28 mouse cellular contexts compared by ENCODE assay signal in genomic region chr6:137869903-137870580, GRCm38 (mm10).
A peak's percentile ranks its signal among the peaks of the same experiment; 100 is the strongest.
DNase-seq lines count a peak whose midpoint lies in the region; ATAC-seq lines count a peak whose summit lies in the region.
"Had no signal": no experiment of that assay in that cellular context is flagged by ENCODE, and none has a peak within 500 bp of the region (broad histone marks: within the 10 kb centered on the region; RNA-seq: fewer than 3 reads in every experiment).

No protein-coding gene starts in this region.

- H3K9me3 ChIP-seq in hindbrain, embryonic 14.5 days (ENCODE audit: control insufficient read depth, low read length), result no peaks in the 10 kb centered on the region; the same call in 1 of the 2 replicates
- H3K9me3 ChIP-seq in hindbrain, embryonic 13.5 days, result no peaks in the 10 kb centered on the region
- peaks cover 10% of the 10 kb centered on the region; the same call in 1 of the 2 replicates for H3K9me3 ChIP-seq in neural tube, embryonic 13.5 days
- H3K9me3 ChIP-seq in neural tube, embryonic 15.5 days (replicated peaks), result no peaks in the 10 kb centered on the region
- 0 out of 2 replicates have a peak, but pooled peaks cover 8% of the 10 kb centered on the region for H3K9me3 ChIP-seq in forebrain, embryonic 15.5 days
- peaks cover 7% of the 10 kb centered on the region; the same call in 1 of the 2 replicates for H3K9me3 ChIP-seq in midbrain, embryonic 13.5 days
- H3K9me3 ChIP-seq: hindbrain, embryonic 15.5 days; kidney, embryonic 15.5 days; limb, embryonic 12.5 days; liver, embryonic 15.5 days; midbrain, embryonic 12.5 days had no signal

- 76% methylated on average over 7 of the region's 7 CpGs for WGBS in hindbrain, embryonic 14.5 days
- 73% methylated on average over 7 of the region's 7 CpGs for WGBS in hindbrain, embryonic 13.5 days
- 70% methylated on average over 7 of the region's 7 CpGs for WGBS in neural tube, embryonic 13.5 days
- 58% methylated on average over 7 of the region's 7 CpGs for WGBS in neural tube, embryonic 15.5 days
- WGBS in forebrain, embryonic 15.5 days, result 37% methylated on average over 7 of the region's 7 CpGs
- WGBS in midbrain, embryonic 13.5 days, result 80% methylated on average over 7 of the region's 7 CpGs

- H3K27me3 ChIP-seq in hindbrain, embryonic 14.5 days (ENCODE audit: control insufficient read depth, insufficient read depth, low read length), result no peaks in the 10 kb centered on the region
- H3K27me3 ChIP-seq in hindbrain, embryonic 13.5 days, result no peaks in the 10 kb centered on the region
- H3K27me3 ChIP-seq in neural tube, embryonic 13.5 days, result no peaks in the 10 kb centered on the region
- no peaks in the 10 kb centered on the region for H3K27me3 ChIP-seq in neural tube, embryonic 15.5 days (replicated peaks)
- no peaks in the 10 kb centered on the region for H3K27me3 ChIP-seq in forebrain, embryonic 15.5 days
- no peaks in the 10 kb centered on the region for H3K27me3 ChIP-seq in midbrain, embryonic 13.5 days
- H3K27me3 ChIP-seq: hindbrain, embryonic 15.5 days; kidney, embryonic 15.5 days; limb, embryonic 12.5 days; liver, embryonic 15.5 days; midbrain, embryonic 12.5 days; Patski had no signal

- no peak for ATAC-seq in hindbrain, embryonic 14.5 days (ENCODE audit: low FRiP score)
- ATAC-seq in hindbrain, embryonic 13.5 days (ENCODE audit: low FRiP score), result no peak
- ATAC-seq in neural tube, embryonic 13.5 days (ENCODE audit: low read depth), result 0 out of 2 replicates have a peak, but pooled peaks have one; percentile 56
- no peak for ATAC-seq in neural tube, embryonic 15.5 days (ENCODE audit: low FRiP score)
- ATAC-seq in forebrain, embryonic 15.5 days (replicated peaks), result peak; percentile 75
- no peak; the same call in 1 of the 2 replicates for ATAC-seq in midbrain, embryonic 13.5 days
- ATAC-seq: inflammation-experienced regulatory T-cells, adult 6 months; Patski had no signal

- peak; percentile 21 for DNase-seq in hindbrain, embryonic 14.5 days (ENCODE audit: low spot score)
- DNase-seq in layer of hippocampus, postnatal 14 days (ENCODE audit: low spot score in 2 of 2), result peak; percentile 20 to 62
- no peak for DNase-seq in thymus, postnatal 4 days
- DNase-seq: adrenal gland, postnatal 10 days; cerebellum, adult 2 months; cerebellum, postnatal 14 days; gastrocnemius, postnatal 36 days; heart, adult 18-20 months; heart, postnatal 4 days; kidney, adult 11 months; kidney, postnatal 36 days; lung, embryonic 14.5 days; spleen, adult 18-20 months; thymus, postnatal 14 days had no signal

- H3K9ac ChIP-seq in hindbrain, embryonic 14.5 days, result no peak overlapping the region
- no peak overlapping the region for H3K9ac ChIP-seq in hindbrain, embryonic 13.5 days
- no peak overlapping the region for H3K9ac ChIP-seq in neural tube, embryonic 13.5 days
- no peak overlapping the region for H3K9ac ChIP-seq in neural tube, embryonic 15.5 days (replicated peaks)
- no peak overlapping the region for H3K9ac ChIP-seq in forebrain, embryonic 15.5 days (replicated peaks)
- no peak overlapping the region for H3K9ac ChIP-seq in midbrain, embryonic 13.5 days (replicated peaks)
- H3K9ac ChIP-seq: hindbrain, embryonic 15.5 days; kidney, embryonic 15.5 days; limb, embryonic 12.5 days; liver, embryonic 15.5 days; lung, embryonic 14.5 days; midbrain, embryonic 12.5 days had no signal

- no peak overlapping the region for H3K4me2 ChIP-seq in hindbrain, embryonic 14.5 days (replicated peaks)
- H3K4me2 ChIP-seq in hindbrain, embryonic 13.5 days, result no peak overlapping the region
- no peak overlapping the region for H3K4me2 ChIP-seq in neural tube, embryonic 13.5 days
- no peak overlapping the region for H3K4me2 ChIP-seq in neural tube, embryonic 15.5 days
- 0 out of 2 replicates have a peak overlapping the region, but pooled peaks have one; percentile 3 for H3K4me2 ChIP-seq in forebrain, embryonic 15.5 days (replicated peaks)
- H3K4me2 ChIP-seq in midbrain, embryonic 13.5 days (replicated peaks), result no peak overlapping the region
- H3K4me2 ChIP-seq: heart, embryonic 11.5 days; hindbrain, embryonic 15.5 days; kidney, embryonic 15.5 days; limb, embryonic 12.5 days; liver, embryonic 15.5 days; lung, embryonic 14.5 days; midbrain, embryonic 12.5 days had no signal

- no peaks in the 10 kb centered on the region for H3K4me1 ChIP-seq in hindbrain, embryonic 14.5 days (replicated peaks; ENCODE audit: control insufficient read depth, insufficient read depth, low read length)
- H3K4me1 ChIP-seq in hindbrain, embryonic 13.5 days (replicated peaks), result no peaks in the 10 kb centered on the region
- H3K4me1 ChIP-seq in neural tube, embryonic 13.5 days (replicated peaks), result no peaks in the 10 kb centered on the region
- no peaks in the 10 kb centered on the region for H3K4me1 ChIP-seq in neural tube, embryonic 15.5 days
- peaks cover 18% of the 10 kb centered on the region for H3K4me1 ChIP-seq in forebrain, embryonic 15.5 days
- H3K4me1 ChIP-seq in midbrain, embryonic 13.5 days (replicated peaks), result no peaks in the 10 kb centered on the region
- H3K4me1 ChIP-seq: hindbrain, embryonic 15.5 days; kidney, embryonic 15.5 days; limb, embryonic 12.5 days; liver, embryonic 15.5 days; midbrain, embryonic 12.5 days had no signal

- H3K36me3 ChIP-seq in hindbrain, embryonic 14.5 days (replicated peaks; ENCODE audit: control insufficient read depth, insufficient read depth), result no peaks in the 10 kb centered on the region
- H3K36me3 ChIP-seq in hindbrain, embryonic 13.5 days, result no peaks in the 10 kb centered on the region
- no peaks in the 10 kb centered on the region for H3K36me3 ChIP-seq in neural tube, embryonic 13.5 days
- H3K36me3 ChIP-seq in neural tube, embryonic 15.5 days, result no peaks in the 10 kb centered on the region
- H3K36me3 ChIP-seq in forebrain, embryonic 15.5 days, result no peaks in the 10 kb centered on the region
- H3K36me3 ChIP-seq in midbrain, embryonic 13.5 days, result no peaks in the 10 kb centered on the region
- H3K36me3 ChIP-seq: hindbrain, embryonic 15.5 days; kidney, embryonic 15.5 days; limb, embryonic 12.5 days; liver, embryonic 15.5 days; midbrain, embryonic 12.5 days had no signal

- H3K4me3 ChIP-seq in hindbrain, embryonic 14.5 days (replicated peaks; ENCODE audit: low read length), result no peak overlapping the region
- no peak overlapping the region for H3K4me3 ChIP-seq in hindbrain, embryonic 13.5 days
- H3K4me3 ChIP-seq in neural tube, embryonic 13.5 days, result no peak overlapping the region
- no peak overlapping the region for H3K4me3 ChIP-seq in neural tube, embryonic 15.5 days (replicated peaks)
- no peak overlapping the region for H3K4me3 ChIP-seq in forebrain, embryonic 15.5 days
- no peak overlapping the region for H3K4me3 ChIP-seq in midbrain, embryonic 13.5 days (replicated peaks)
- H3K4me3 ChIP-seq: erythroblast, embryonic 14.5 days; hindbrain, embryonic 15.5 days; kidney, embryonic 15.5 days; limb, embryonic 12.5 days; liver, embryonic 15.5 days; midbrain, embryonic 12.5 days had no signal

- no peak overlapping the region for H3K27ac ChIP-seq in hindbrain, embryonic 14.5 days
- H3K27ac ChIP-seq in hindbrain, embryonic 13.5 days, result no peak overlapping the region
- H3K27ac ChIP-seq in neural tube, embryonic 13.5 days (replicated peaks), result no peak overlapping the region
- H3K27ac ChIP-seq in neural tube, embryonic 15.5 days (replicated peaks), result no peak overlapping the region
- peak overlapping the region; percentile 81 for H3K27ac ChIP-seq in forebrain, embryonic 15.5 days (replicated peaks)
- no peak overlapping the region for H3K27ac ChIP-seq in midbrain, embryonic 13.5 days
- H3K27ac ChIP-seq: hindbrain, embryonic 15.5 days; kidney, embryonic 15.5 days; limb, embryonic 12.5 days; liver, embryonic 15.5 days; midbrain, embryonic 12.5 days had no signal

Comparison
In these comparisons a context has a peak if more than half of its experiments do, and no peak if none do; other contexts are left out.
1. ATAC-seq: peak in neural tube, embryonic 13.5 days (single experiment) and forebrain, embryonic 15.5 days (single experiment); none in hindbrain, embryonic 14.5 days (single experiment), hindbrain, embryonic 13.5 days (single experiment), neural tube, embryonic 15.5 days (single experiment) and midbrain, embryonic 13.5 days (single experiment).